17 mouse cellular contexts compared by ENCODE assay signal in the genomic region with DNA sequence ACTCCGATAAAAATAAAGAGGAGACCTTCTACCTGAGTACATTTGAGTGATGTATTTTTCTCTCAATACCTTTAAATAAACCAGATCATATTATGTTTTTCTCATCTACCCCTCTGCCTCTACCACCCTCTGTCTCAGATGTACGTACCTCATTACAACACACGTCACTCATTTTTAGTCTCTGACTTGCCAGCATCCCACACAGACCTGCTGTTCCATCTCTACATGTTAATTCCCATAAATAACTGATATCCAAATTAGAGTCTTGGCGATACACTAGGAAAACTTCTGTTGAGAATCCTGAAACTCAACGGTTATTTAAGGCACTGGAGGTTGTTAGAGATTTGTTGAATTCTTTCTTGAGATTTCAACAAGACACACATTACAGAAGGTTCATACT.
DNase-seq lines count a peak whose midpoint lies in the region; ATAC-seq lines count a peak whose summit lies in the region.
"Had no signal": no experiment of that assay in that cellular context is flagged by ENCODE, and none has a peak within 500 bp of the region (broad histone marks: within the 10 kb centered on the region; RNA-seq: fewer than 3 reads in every experiment).

No protein-coding gene starts in this region.

- no peaks in the 10 kb centered on the region for H3K9me3 ChIP-seq in neural tube, embryonic 15.5 days (replicated peaks)
- H3K9me3 ChIP-seq: heart, embryonic 13.5 days; limb, embryonic 12.5 days; liver, embryonic 15.5 days had no signal

- no peak overlapping the region for H3K9ac ChIP-seq in neural tube, embryonic 15.5 days (replicated peaks)
- H3K9ac ChIP-seq: heart, embryonic 13.5 days; limb, embryonic 12.5 days; liver, embryonic 15.5 days had no signal

- H3K27ac ChIP-seq in neural tube, embryonic 15.5 days (replicated peaks), result no peak overlapping the region
- H3K27ac ChIP-seq: heart, embryonic 13.5 days; limb, embryonic 12.5 days; liver, embryonic 15.5 days had no signal

- H3K4me1 ChIP-seq in neural tube, embryonic 15.5 days, result no peaks in the 10 kb centered on the region
- H3K4me1 ChIP-seq: heart, embryonic 13.5 days; limb, embryonic 12.5 days; liver, embryonic 15.5 days had no signal

- no peaks in the 10 kb centered on the region for H3K36me3 ChIP-seq in neural tube, embryonic 15.5 days
- H3K36me3 ChIP-seq: heart, embryonic 13.5 days; limb, embryonic 12.5 days; liver, embryonic 15.5 days had no signal

- DNase-seq in layer of hippocampus, adult 11-12 months (ENCODE audit: low spot score), result peak; percentile 61
- DNase-seq in layer of hippocampus, postnatal 10 days (ENCODE audit: low spot score in 2 of 2), result no peak
- peak; percentile 54 to 65 for DNase-seq in frontal cortex, adult 2 months (ENCODE audit: extremely low spot score in 1 of 2, low spot score in 1 of 2)
- DNase-seq in layer of hippocampus, postnatal 36 days, result peak; percentile 26 to 53
- DNase-seq in right cerebral cortex, postnatal 25 days, result peak; percentile 13
- no peak for DNase-seq in embryo, embryonic 10.5 days (ENCODE audit: low spot score)
- no peak for DNase-seq in liver
- DNase-seq: adrenal gland, postnatal 14 days; cerebellum, adult 8-10 months; heart, adult 11 months; kidney, adult 2 months; kidney, postnatal 14 days; lung, postnatal 14 days had no signal

- no peaks in the 10 kb centered on the region for H3K27me3 ChIP-seq in neural tube, embryonic 15.5 days (replicated peaks)
- H3K27me3 ChIP-seq: heart, embryonic 13.5 days; limb, embryonic 12.5 days; liver, embryonic 15.5 days had no signal

- ATAC-seq in neural tube, embryonic 15.5 days (ENCODE audit: low FRiP score), result no peak

- no peak overlapping the region for H3K4me3 ChIP-seq in neural tube, embryonic 15.5 days (replicated peaks)
- H3K4me3 ChIP-seq: heart, embryonic 13.5 days; limb, embryonic 12.5 days; liver, embryonic 15.5 days had no signal

- 95% methylated on average over 5 of the region's 5 CpGs for WGBS in neural tube, embryonic 15.5 days

- H3K4me2 ChIP-seq in neural tube, embryonic 15.5 days, result no peak overlapping the region
- H3K4me2 ChIP-seq: heart, embryonic 13.5 days; limb, embryonic 12.5 days; liver, embryonic 15.5 days had no signal

Comparison
In these comparisons a context has a peak if more than half of its experiments do, and no peak if none do; other contexts are left out.
1. DNase-seq: peak in layer of hippocampus, adult 11-12 months (single experiment), frontal cortex, adult 2 months (2 of 2), layer of hippocampus, postnatal 36 days (2 of 2) and right cerebral cortex, postnatal 25 days (single experiment); none in layer of hippocampus, postnatal 10 days (0 of 2), embryo, embryonic 10.5 days (single experiment) and liver (single experiment).